Mouse (Mus musculus) forebrain, embryonic 14.5 days (tissue): ENCODE measurements around the gene Tbc1d8b. TPM values are rescaled to one million over a fixed set of nuclear protein-coding genes. Genes with fewer than 3 reads are reported as not detected.

Experiments used
- ATAC-seq: fragments of 200-750 bp; cut with Nextera tagmentation; 2 replicates; pipeline ENCODE4 v1.8.0; 2017; ENCODE audit warnings: mild to moderate bottlenecking, moderate library complexity
- DNase-seq: peaks from one replicate; pipeline ENCODE4 v3.0.0-alpha.2; 2015; ENCODE audit warnings: low spot score
- H3K27ac ChIP-seq: fragments of 300-500 bp; sonication (generic); 2 replicates; pipeline ENCODE4 v1.5.1; 2014; ENCODE audit warnings: low read depth, mild to moderate bottlenecking, control low read depth, low read length, moderate library complexity
- H3K27me3 ChIP-seq: fragments of 300-500 bp; sonication (generic); replicated peaks from 2 replicates; pipeline ENCODE4 v1.6.1; 2014; ENCODE audit warnings: low read length, control low read depth, mixed read lengths; ENCODE audit not compliant: control insufficient read depth, insufficient read depth
- H3K36me3 ChIP-seq: fragments of 300-500 bp; sonication (generic); 2 replicates; pipeline ENCODE4 v1.6.1; 2014; ENCODE audit warnings: low read length, control low read depth; ENCODE audit not compliant: control insufficient read depth, insufficient read depth
- H3K4me1 ChIP-seq: fragments of 300-500 bp; sonication (generic); 2 replicates; pipeline ENCODE4 v1.6.1; 2014; ENCODE audit warnings: antibody characterized with exemption, low read length, control low read depth; ENCODE audit not compliant: control insufficient read depth, insufficient read depth
- H3K4me2 ChIP-seq: fragments of 300-500 bp; sonication (generic); 2 replicates; pipeline ENCODE4 v1.6.1; 2014; ENCODE audit warnings: mild to moderate bottlenecking, control low read depth, low read length
- H3K4me3 ChIP-seq: fragments of 300-500 bp; sonication (generic); 2 replicates; pipeline ENCODE4 v1.5.1; 2014; ENCODE audit warnings: low read depth, low read length, control low read depth
- H3K9ac ChIP-seq: fragments of 300-500 bp; sonication (generic); 2 replicates; pipeline ENCODE4 v1.6.1; 2014; ENCODE audit warnings: mild to moderate bottlenecking, low read length, control low read depth, moderate library complexity
- H3K9me3 ChIP-seq: fragments of 300-500 bp; sonication (generic); replicated peaks from 2 replicates; pipeline ENCODE4 v1.6.1; 2016; ENCODE audit warnings: low read length, control low read depth, mixed read lengths; ENCODE audit not compliant: control insufficient read depth
- WGBS: fragments of 180-500 bp; shearing (Covaris S2); extraction: QIAGEN DNeasy Blood & Tissue Kit; methylation state at CpG from one replicate; pipeline ENCODE4 v1.1.7; 2014; 5-methylcytosine and 5-hydroxymethylcytosine counted together
- polyA plus RNA-seq: library from polyadenylated mRNA; unstranded; fragments of >200 nt; fragmentation: Nextera tagmentation; extraction: Ambion mirVana; gene quantifications from 2 replicates; pipeline ENCODE4 v1.2.1, GENCODE M21; 2014

Tbc1d8b gene
- polyA plus RNA-seq, 1 experiment from 2014 or later, result 0.36 TPM

DNA sequence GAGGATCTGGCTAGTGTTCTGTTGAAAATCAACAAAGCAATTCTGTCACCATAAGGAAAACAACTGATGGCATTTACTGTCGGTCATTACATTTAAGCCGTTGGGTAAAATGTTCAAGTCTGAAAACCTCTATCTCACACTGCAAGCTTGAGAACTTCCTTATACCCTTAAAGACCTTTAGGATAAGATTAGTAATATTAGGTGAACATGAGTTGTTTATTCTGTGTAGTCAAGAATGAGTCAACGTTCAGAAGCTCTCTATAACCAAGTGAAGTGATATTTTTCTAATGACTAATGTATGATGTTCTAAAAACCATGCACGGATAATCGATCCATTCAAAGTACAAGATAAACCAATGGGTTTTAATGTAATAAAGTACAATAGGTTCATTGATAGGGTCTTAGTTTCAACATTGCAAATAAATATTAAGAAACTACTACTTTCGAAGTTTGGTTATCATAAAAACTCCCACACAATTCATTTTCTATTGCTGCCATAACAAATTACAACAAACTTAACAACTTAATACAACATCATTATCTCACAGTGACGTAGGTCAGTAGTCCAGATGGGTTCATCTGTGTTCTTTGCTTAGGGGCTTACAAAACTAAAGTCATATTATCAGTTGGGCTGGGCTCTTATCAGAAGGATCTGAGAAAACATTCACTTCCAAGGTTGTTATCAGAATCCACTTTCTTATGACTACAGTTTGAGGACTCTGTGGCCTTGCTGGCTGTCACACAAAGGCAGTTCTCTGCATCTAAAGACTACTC lies 109.5 kb downstream of the Tbc1d8b start:
- no peaks in the 10 kb centered on the region for H3K9me3 ChIP-seq
- no peak overlapping the region for H3K4me2 ChIP-seq
- 85% methylated on average over 7 of the region's 7 CpGs for WGBS
- no peaks in the 10 kb centered on the region for H3K36me3 ChIP-seq
- H3K4me1 ChIP-seq, result no peaks in the 10 kb centered on the region
- ATAC-seq, result no peak
- H3K27ac ChIP-seq, result no peak overlapping the region
- DNase-seq, result no peak
- no peaks in the 10 kb centered on the region for H3K27me3 ChIP-seq
- H3K4me3 ChIP-seq, result no peak overlapping the region
- no peak overlapping the region for H3K9ac ChIP-seq

DNA sequence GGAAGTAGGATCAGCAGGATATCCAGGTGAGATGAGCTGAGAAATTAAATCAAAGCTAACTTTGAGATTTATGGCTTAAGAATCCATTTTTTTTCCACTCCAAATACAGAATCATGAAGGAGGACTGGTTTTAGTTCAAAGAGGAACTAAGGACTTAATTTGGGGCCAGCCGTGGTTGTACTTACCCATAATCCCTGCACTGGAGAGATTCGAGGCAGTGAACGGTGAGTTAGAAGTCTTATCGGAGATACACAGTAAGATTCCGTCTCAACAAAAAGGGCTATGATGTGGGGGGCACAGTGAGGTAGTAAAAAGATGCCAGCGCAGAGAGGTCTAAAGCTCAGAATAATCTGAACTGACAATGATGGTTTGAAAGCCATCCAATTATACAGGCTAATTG lies 111.2 kb downstream of the Tbc1d8b start:
- Histone ChIP-seq H3K9me3 (no peaks in the 10 kb centered on the region), H3K4me2 (no peak overlapping the region), H3K4me1 (no peaks in the 10 kb centered on the region), H3K27me3 (no peaks in the 10 kb centered on the region), H3K4me3 (no peak overlapping the region), H3K9ac (no peak overlapping the region), H3K36me3 (no peaks in the 10 kb centered on the region), H3K27ac (no peak overlapping the region)
- DNase-seq, result no peak
- no peak for ATAC-seq
- 85% methylated on average over 6 of the region's 6 CpGs for WGBS

DNA sequence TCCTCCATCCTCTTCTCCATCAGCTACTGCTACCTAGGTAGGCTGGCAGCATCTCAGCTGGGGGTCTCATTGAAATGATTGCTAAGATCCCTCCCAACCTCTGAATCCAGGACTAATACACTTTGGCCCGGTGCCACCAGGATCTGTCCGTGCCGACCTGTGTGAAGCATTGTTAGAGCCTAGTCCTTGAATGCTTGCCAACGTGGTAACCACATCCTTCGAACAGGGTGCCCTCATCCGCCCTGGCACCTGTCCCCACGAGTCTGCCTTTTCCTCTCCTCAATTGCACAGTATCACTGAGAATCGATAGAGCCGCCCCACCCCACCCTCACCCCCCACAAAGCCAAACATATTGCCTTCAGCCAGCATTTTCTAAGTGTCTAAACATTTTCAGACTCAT lies 113.1 kb downstream of the Tbc1d8b start:
- Histone ChIP-seq H3K4me1 (no peaks in the 10 kb centered on the region), H3K9me3 (no peaks in the 10 kb centered on the region), H3K27ac (no peak overlapping the region), H3K9ac (no peak overlapping the region), H3K4me2 (no peak overlapping the region), H3K27me3 (no peaks in the 10 kb centered on the region), H3K4me3 (no peak overlapping the region), H3K36me3 (no peaks in the 10 kb centered on the region)
- no peak for DNase-seq
- ATAC-seq, result no peak
- WGBS, result 64% methylated on average over 9 of the region's 9 CpGs

DNA sequence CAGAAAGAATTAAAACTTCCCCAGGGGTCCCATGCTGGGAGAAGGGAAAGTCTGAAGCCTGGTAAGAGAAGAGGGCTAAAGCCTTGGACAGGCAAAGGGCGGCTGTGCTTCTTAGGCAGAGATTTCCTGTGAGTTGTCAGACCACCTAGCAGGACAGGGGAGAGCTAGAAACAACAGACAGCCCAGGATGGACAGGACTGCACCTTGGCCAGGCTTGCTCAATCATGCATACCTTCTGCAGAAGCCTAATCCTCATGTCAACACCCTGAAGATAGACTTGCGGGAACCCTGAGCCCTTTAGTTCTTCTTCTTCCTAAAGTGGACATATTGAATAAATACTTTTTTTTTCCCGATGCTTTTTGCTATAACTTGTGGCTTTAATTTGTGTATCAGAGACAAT lies 115.2 kb downstream of the Tbc1d8b start:
- Histone ChIP-seq H3K9me3 (no peaks in the 10 kb centered on the region), H3K36me3 (no peaks in the 10 kb centered on the region), H3K27me3 (no peaks in the 10 kb centered on the region), H3K4me1 (no peaks in the 10 kb centered on the region), H3K9ac (no peak overlapping the region), H3K27ac (no peak overlapping the region), H3K4me2 (no peak overlapping the region), H3K4me3 (no peak overlapping the region)
- ATAC-seq, result no peak
- WGBS, result 76% methylated on average over 3 of the region's 3 CpGs
- DNase-seq, result no peak

DNA sequence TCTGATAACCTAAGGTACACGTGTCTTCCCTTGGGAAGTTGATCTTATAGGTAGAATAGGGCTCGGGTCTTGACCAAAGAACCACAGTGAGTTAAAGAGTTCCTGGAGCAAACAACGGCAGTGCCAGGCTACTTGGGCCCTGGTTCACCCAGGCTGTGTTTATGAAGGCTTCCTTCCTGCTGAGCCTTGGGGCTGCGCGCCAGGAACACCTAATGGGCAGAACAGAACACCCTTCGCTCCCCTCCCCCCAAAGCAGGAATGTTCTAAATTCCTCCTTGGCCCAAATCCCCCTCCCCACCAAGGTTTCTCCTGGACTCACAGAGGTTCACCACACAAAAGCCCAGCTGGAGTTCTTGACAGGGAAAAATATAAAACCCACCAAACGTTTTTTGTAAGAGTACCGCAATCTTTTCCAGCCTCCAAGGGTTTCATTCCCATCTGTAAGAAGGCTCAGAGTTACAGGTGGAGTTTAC lies 115.6 kb downstream of the Tbc1d8b start, which contains the start of gene Cldn2:
Gene Cldn2, plus strand, starts transcription at position 423 of the 473 bp plus-strand sequence.
- Histone ChIP-seq H3K9me3 (no peaks in the 10 kb centered on the region), H3K9ac (no peak within 1 kb of the TSS), H3K4me2 (no peak within 1 kb of the TSS), H3K27me3 (no peaks in the 10 kb centered on the region), H3K4me1 (no peaks in the 10 kb centered on the region), H3K27ac (no peak within 1 kb of the TSS), H3K36me3 (no peaks in the 10 kb centered on the region), H3K4me3 (no peak within 1 kb of the TSS)
- DNase-seq (no peak), ATAC-seq (no peak)
- WGBS, result 72% methylated on average over 8 of the region's 8 CpGs

Other genes with a start within 250 kb of the Tbc1d8b start
- 1.8 and 1.9 TPM in 2 replicates for gene D330045A20Rik, start 204.6 kb upstream of the Tbc1d8b start, polyA plus RNA-seq
- gene Rnf128, start 121.7 kb upstream of the Tbc1d8b start, polyA plus RNA-seq, result 2.5 and 2.9 TPM in 2 replicates
- not detected in 2 replicates for gene Gm15013, start 29.5 kb downstream of the Tbc1d8b start, polyA plus RNA-seq
- not detected in 2 replicates for gene Ripply1, start 97.4 kb downstream of the Tbc1d8b start, polyA plus RNA-seq
- gene Cldn2, start 115.8 kb downstream of the Tbc1d8b start, polyA plus RNA-seq, result 0.56 and 0.61 TPM in 2 replicates
- gene Morc4, start 186.7 kb downstream of the Tbc1d8b start, polyA plus RNA-seq, result 2.0 and 3.1 TPM in 2 replicates